Mouse (Mus musculus) lung, adult 2 months (tissue): ENCODE results near the gene Mtus2. TPM values are rescaled to one million over a fixed set of nuclear protein-coding genes. Genes with fewer than 3 reads are reported as not detected.
"Not testable (repeated sequence)": the region's sequence is repeated elsewhere in the genome, so short reads cannot be mapped to it uniquely, and the experiment has no call there.

Source experiments
- DNase-seq: peaks from one replicate; pipeline ENCODE4 v3.0.0; 2022
- H3K4me1 ChIP-seq: fragments of 200-500 bp; 2 replicates; pipeline ENCODE4 v1.6.1; 2011; ENCODE audit warnings: low read length; ENCODE audit not compliant: control insufficient read depth, insufficient read depth
- H3K4me3 ChIP-seq: fragments of 200-500 bp; replicated peaks from 2 replicates; pipeline ENCODE3; 2011; ENCODE audit warnings: low read depth, mild to moderate bottlenecking, control low read depth, low read length; ENCODE audit errors: extremely low read depth
- CTCF ChIP-seq: fragments of 200-500 bp; IDR thresholded peaks from 2 replicates; pipeline ENCODE4 v1.5.1; 2011; ENCODE audit warnings: mild to moderate bottlenecking, low read length, control low read depth; ENCODE audit not compliant: insufficient read depth
- POLR2A ChIP-seq: fragments of 200-500 bp; IDR thresholded peaks from 2 replicates; pipeline ENCODE4 v1.6.1; 2011; ENCODE audit warnings: low read depth, mild to moderate bottlenecking, control low read depth, low read length, borderline replicate concordance; ENCODE audit errors: extremely low read depth
- WGBS: fragments of 180-500 bp; shearing (Covaris S2); methylation state at CpG from one replicate; pipeline ENCODE4 v1.1.7; 2018; 5-methylcytosine and 5-hydroxymethylcytosine counted together
- polyA plus RNA-seq: library from polyadenylated mRNA; depleted of rRNA; stranded (reverse); fragments of >200 nt; gene quantifications from 2 replicates; pipeline ENCODE4 v1.2.3, GENCODE M21; 2012

The Mtus2 gene
- polyA plus RNA-seq, 1 experiment = 4.7 TPM

DNA sequence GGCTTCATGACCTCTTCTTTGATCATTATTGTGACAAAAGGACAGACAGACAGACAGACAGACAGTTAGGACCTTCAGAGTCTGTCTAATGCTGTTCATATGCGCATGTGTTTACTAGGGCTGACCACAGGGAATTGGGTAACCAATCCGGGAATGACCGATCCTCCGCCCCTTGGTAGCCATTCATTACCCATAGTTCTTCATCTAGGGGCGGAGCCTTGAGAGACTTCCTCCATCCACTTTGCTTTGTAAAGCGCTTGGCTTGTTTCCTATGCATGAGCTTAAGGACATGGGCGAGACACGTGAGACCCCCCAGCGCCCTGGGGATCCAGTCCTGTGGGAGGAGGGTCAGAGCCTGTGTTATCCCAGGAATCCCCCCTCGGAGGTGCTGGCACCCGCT, 345.8 kb downstream of the Mtus2 start:
- TF ChIP-seq POLR2A = no peak
- no peak for TF ChIP-seq CTCF
- no peak for DNase-seq
- Histone ChIP-seq H3K4me1 (no peaks in the 10 kb centered on the region), H3K4me3 (peak overlapping the region; percentile 34)
- 77% methylated on average over 11 of the region's 11 CpGs for WGBS

DNA sequence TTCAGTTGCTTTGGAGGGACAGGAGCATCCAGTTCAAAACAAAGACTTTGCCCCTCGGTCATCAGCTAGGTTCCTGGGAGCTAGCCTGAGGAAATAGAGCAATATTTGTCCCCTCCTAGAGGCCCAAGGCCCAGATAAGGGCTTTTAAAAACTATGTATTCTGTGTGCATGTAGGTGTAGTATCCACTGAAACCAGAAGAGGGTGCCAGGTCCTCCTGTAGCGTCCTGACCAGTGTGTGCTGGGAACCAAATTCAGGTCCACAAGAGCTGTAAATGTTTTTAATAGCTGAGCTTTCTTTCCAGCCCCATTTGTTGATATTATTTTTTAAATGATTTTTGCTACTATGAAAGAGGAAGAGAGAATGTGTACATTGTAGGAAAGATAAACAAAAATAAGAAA, 347.0 kb downstream of the Mtus2 start:
- 89% methylated on average over 2 of the region's 2 CpGs for WGBS
- Histone ChIP-seq H3K4me1 (no peaks in the 10 kb centered on the region), H3K4me3 (no peak overlapping the region)
- DNase-seq = no peak
- no peak for TF ChIP-seq POLR2A
- no peak for TF ChIP-seq CTCF

DNA sequence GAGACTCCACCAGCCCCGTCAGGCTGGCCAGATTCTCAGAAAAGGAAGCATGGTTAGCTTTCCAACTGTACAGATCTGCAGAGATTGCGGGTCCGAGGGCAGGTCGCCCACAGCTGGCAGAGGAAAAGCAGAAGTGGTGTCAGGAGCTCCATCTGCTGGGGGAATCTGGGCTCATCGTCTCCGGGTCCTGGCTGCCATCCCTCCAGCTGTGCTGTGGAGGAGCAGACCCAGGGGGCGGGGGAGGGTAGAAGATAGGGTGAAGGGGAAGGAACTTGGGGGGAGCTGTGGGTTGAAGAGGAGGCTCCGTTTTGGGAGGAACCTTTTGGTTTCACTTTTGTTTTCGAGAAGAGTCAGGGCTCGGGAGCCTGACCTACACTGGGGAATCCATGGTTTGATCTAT, 353.7 kb downstream of the Mtus2 start:
- Histone ChIP-seq H3K4me1 (no peaks in the 10 kb centered on the region), H3K4me3 (peak overlapping the region; percentile 68)
- 38% methylated on average over 10 of the region's 10 CpGs for WGBS
- DNase-seq = no peak
- no peak for TF ChIP-seq POLR2A
- peak; percentile 38 for TF ChIP-seq CTCF

DNA sequence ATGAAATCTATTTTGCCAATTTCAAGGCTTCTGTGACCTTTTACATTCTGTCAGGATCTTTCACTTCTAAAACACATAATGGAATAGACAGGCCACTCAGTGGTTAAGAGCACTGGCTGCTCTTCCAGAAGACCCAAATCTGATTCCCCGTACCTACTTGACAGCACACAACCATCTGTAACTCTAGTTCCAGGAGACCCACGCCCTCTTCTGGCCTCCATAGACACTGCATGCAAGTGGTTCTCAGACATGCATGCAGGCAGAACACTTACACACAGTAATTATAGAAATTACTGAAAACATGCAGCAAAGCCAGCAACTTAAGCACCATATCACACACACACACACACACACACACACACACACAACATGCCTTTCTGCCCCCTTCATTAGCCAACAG, 355.3 kb downstream of the Mtus2 start:
- Histone ChIP-seq H3K4me1 (no peaks in the 10 kb centered on the region), H3K4me3 (no peak overlapping the region)
- DNase-seq = no peak
- TF ChIP-seq CTCF (no peak), POLR2A (no peak)
- WGBS = 54% methylated on average over 2 of the region's 2 CpGs

DNA sequence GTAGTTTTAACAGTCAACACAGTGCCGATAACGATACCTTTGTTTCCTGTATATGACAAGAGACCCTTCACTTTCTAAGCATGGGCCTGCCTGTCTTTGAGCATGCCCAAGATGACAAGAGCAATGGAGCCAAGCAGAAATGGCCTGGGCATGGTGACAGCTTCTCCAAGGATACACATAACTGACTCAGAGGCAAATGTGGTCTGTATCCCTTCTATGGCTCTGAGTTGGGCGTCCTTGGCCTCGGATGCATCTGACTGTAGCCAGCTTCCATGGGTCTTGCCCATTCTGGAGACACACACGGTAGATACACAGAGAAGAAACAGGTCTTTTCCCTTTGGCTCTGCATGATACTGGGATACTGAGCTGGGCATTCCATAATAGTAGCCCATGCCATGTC, 357.8 kb downstream of the Mtus2 start:
- TF ChIP-seq CTCF = no peak
- TF ChIP-seq POLR2A = no peak
- Histone ChIP-seq H3K4me3 (no peak overlapping the region), H3K4me1 (no peaks in the 10 kb centered on the region)
- WGBS = 93% methylated on average over 5 of the region's 5 CpGs
- no peak for DNase-seq

DNA sequence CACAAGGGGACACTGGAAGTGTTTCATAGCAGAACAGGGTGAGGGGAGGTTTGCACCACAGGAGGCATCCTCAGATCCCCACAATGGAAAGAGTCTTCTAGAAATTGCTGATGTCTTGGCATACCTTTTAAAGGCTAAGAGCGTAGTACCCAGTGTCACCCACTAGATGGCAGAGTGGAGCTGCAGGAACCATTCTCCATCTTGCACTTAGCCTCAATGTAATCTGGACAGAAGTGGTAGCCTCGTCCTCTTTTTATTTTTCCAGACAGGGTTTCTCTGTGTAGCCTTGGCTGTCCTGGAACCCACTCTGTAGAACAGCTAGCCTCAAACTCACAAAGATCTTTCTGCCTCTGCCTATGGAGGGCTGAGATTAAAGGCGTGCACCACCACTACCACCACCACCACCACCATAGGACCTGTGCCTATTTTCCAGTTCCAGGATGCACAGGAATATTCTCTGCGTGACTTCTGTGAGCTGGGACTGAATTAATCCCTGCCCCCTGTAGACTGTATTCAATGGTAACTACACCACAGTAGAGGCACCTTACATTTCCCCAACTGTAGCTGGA, 368.3 kb downstream of the Mtus2 start:
- peak; percentile 44 for DNase-seq

DNA sequence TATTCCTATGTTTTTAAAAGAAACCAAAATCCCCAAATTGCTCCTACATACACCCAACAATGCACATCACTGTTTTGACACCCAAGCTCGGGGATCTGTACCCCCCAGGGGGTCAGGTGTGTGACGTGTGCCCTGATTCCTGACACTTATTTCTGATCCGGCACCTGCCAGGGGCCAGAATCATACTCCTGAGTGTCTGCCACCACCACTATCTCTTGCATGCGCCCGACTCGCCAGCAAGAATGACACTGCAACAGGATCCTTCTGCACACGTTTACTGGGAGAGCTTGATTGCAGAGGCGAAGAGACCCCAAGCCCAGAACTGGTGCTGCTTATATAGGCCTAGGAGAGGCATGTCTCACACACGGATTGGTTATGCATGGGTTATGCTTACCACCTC, 369.2 kb downstream of the Mtus2 start:
- 90% methylated on average over 9 of the region's 9 CpGs for WGBS
- not testable (repeated sequence) for DNase-seq, H3K4me1 ChIP-seq, H3K4me3 ChIP-seq

More for the DNA sequence above, 368.3 kb downstream of the Mtus2 start:
- no peaks in the 10 kb centered on the region for H3K4me1 ChIP-seq
- TF ChIP-seq CTCF (peak; percentile 77; the same call in 1 of the 2 replicates), POLR2A (no peak)
- H3K4me3 ChIP-seq = no peak overlapping the region
- WGBS = 44% methylated on average over 4 of the region's 4 CpGs

DNA sequence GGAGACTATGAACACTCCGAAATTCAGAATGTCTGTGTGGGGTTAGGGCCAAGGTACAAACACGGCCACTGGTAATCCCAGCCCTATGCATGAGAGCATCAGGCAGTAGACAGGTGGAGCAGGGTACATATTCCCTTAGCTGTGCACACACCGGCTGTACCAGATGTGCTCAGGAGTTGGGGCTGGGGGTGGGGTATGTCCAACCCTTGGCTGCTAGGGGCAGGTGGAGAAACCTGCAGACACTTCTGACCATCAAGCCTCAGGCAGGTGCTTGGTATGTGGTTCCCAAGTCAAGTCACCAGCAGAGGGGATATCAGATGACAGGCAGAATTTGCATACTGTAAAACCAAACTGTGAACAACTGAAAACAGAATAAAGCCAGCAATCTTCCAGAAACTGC, 371.9 kb downstream of the Mtus2 start:
- DNase-seq = no peak
- WGBS = 89% methylated on average over 3 of the region's 3 CpGs
- TF ChIP-seq CTCF (no peak), POLR2A (no peak)
- no peak overlapping the region for H3K4me3 ChIP-seq
- H3K4me1 ChIP-seq = no peaks in the 10 kb centered on the region

DNA sequence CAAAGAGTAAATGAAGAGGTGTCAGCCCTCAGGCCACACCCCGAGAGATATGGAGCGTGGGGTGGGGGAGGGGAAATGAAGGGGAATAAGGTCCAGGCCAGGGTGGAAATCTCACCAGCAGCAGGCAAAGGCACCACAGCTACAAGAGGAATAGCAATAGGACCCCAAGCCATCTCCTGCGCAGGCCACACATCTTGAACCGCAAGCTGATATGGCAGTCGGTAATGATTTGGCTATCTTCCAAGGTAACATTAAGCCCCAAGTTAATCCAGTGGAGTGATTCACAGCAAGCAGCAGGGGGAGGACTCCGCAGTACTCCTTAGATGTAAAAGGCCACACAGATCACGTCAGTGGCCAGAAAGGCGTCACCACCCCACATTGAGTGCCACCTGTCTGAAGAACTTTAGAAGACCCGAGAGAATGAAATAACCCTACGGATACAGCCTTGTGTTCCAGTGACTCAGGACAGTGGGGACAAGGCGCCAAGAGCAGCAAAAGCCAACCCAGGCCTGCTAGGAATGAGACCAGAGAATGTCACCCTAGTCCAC, 374.2 kb downstream of the Mtus2 start:
- 81% methylated on average over 11 of the region's 11 CpGs for WGBS
- DNase-seq = no peak
- Histone ChIP-seq H3K4me1 (no peaks in the 10 kb centered on the region), H3K4me3 (no peak overlapping the region)
- TF ChIP-seq CTCF = no peak
- TF ChIP-seq POLR2A = no peak

DNA sequence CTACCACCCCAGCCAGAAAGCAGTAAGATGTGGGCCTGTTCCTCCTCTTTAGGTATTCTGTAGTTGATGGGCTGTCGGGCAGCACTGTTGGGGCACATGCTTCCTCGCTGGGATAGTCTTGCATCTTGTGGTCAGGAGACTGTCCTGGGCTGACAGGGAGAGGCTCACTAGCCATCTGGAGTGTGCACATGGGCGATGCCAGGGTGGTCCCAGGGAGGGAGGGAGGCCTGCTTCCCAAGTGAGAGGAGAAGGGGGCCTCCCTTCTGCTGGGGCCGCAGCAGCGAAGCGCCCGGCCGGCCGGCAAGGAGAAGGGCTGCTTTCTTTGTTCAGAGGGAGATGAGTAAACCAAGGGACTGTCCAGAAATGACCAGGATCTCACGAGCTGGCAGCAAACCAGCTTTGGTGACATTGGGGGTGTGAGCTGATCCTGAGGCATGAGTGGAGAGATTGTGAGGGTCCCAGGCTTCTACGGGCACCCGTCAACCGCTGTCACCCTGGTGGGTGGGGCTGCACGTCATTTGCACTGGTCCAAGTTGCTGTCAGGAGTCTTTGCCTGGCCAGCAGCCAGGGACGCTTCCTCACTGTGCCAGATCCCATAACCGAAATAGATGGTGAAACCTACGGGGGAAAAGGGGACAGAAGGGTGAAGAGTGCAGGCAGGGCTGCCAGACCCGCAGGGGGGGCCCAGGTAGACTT, 375.0 kb downstream of the Mtus2 start:
- no peak for TF ChIP-seq CTCF
- TF ChIP-seq POLR2A = no peak
- no peak for DNase-seq
- WGBS = 80% methylated on average over 18 of the region's 18 CpGs

More for the DNA sequence above, 375.0 kb downstream of the Mtus2 start:
- H3K4me1 ChIP-seq = no peaks in the 10 kb centered on the region
- no peak overlapping the region for H3K4me3 ChIP-seq
